Mouse (Mus musculus) heart, postnatal 10 days (tissue): ENCODE measurements around the gene Papln. TPM values are rescaled to one million over a fixed set of nuclear protein-coding genes. Genes with fewer than 3 reads are reported as not detected.
A peak's percentile ranks its signal among the peaks of the same experiment; 100 is the strongest.

Source experiments
- DNase-seq, 2 experiments: peaks; one replicate each; pipeline ENCODE4 v3.0.0; 2021
- intact Hi-C: fragments of 180-260 bp; cut with DNase I; formaldehyde crosslinking; loops from one replicate; pipeline ENCODE4 v1.15.1; 2025
- total RNA-seq, 2 experiments: library from RNA; stranded (reverse); gene quantifications; 2 replicates each; pipeline ENCODE4 v1.2.3; 2021

Papln gene
- total RNA-seq: 10 to 100 TPM; 28.6 to 28.8 TPM

DNA sequence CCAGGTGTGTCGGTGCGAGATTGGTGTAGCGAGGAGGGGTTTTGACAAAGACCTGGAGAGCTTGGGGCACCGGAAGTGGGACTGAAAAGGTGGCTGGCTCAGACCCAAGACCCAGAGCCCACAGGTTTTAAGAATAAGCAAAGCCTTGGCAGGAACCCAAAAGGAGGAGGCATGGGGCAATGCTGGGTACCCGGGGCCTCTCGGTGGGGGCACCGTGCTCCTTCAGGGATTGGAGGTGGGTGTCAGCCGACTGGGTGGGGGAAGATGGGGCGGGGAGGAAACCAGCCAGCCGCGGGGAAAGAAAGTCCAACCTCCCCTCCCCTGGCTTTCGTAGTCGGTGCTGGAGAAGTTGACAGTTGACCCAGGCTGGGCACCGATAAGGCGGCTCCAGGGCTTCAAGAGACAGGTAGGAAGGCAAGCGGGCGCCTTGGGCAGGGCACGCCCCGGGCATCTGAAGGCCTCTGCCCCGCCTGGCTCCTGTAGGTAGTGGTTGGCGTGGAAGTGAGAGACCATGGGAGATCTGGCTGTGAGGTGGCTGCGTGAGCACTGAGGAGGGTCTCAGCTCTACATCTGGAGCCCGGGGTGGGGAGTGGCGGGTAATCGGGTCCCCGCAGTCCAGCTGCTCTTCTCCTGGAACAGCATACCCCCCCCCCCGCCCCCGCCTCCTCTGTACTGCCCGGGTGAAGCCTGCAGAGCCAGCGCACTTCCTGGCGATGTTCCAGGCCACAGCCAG, at the start of gene Papln:
TSS of gene Papln (plus strand) at position 324 of the 733 bp plus-strand sequence.
- intact Hi-C loops: loop anchor here (2.0 kb wide), 1 partner anchor 27 kb away; no protein-coding TSS in a partner anchor
- peak; percentile 32 to 37 for DNase-seq

- DNase-seq: peak; percentile 69 to 79
- intact Hi-C loops: loop anchor here (1.0 to 10.0 kb wide), 4 partner anchors 58 to 349 kb away; partner anchors contain the start of genes Acot4 and Gm49366
Observed at GRCm38 (mm10) chr12:83713749-83714148, 49.7 kb upstream of the Papln start.

- DNase-seq: peak; percentile 25 to 32
- intact Hi-C loops: loop anchor here (10.0 kb wide), 1 partner anchor 318 kb away; the partner anchor contains the start of genes Acot4 and Gm49366
Observed at GRCm38 (mm10) chr12:83716416-83717184, 46.8 kb upstream of the Papln start.

DNA sequence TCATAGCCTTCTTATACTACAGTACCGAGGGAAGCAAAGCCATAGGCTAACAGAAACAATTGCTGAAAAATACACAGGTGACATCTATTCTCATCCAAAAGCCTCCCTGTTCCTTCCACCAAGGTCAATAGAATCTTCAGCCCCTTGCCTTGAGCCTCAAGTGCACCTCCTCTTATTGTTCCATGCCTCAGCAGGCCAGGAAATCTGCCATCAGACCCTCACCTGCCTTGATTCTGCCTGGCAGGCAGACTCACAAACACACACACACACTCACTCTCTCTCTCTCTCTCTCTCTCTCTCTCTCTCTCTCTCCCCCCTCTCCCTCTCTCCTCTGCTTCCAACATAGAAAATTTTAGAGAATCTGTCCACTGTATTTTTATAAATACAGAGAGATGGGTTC, 44.0 kb upstream of the Papln start:
- intact Hi-C loops: loop anchor here (10.0 kb wide), 1 partner anchor 315 kb away; the partner anchor contains the start of genes Acot4 and Gm49366
- DNase-seq: no peak

GRCm38 (mm10) chr12:83721281-83721680, 42.2 kb upstream of the Papln start:
- intact Hi-C loops: no loop called here

GRCm38 (mm10) chr12:83723037-83723436, 40.4 kb upstream of the Papln start:
- intact Hi-C loops: no loop called here
- no peak for DNase-seq

More at GRCm38 (mm10) chr12:83721281-83721680, 42.2 kb upstream of the Papln start:
- DNase-seq: no peak

GRCm38 (mm10) chr12:83726510-83727308, 36.7 kb upstream of the Papln start:
- no peak for DNase-seq
- intact Hi-C loops: no loop called here

GRCm38 (mm10) chr12:83732225-83732624, 31.2 kb upstream of the Papln start:
- intact Hi-C loops: no loop called here
- DNase-seq: no peak

DNA sequence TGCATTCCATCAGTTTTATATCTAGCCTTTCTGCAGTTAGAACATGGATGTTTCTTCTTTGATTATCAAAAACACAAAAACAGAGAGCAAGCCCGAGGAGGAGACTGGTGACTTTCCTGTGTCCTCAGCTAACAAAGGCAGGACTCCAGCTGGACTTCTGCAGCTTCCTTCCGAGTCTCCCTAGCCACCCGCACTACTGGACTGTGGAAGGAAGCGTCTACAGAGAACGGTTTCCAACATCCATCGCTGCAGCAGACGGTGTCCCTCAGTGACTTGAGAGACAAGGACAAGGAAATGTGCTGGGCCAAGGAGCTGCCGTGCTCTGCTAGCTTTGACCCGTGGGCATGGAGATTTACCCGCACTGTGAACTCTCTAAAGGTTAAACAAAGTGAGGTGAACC, 29.4 kb upstream of the Papln start:
- intact Hi-C loops: no loop called here
- DNase-seq: peak; percentile 28 to 30

GRCm38 (mm10) chr12:83736236-83736635, 27.2 kb upstream of the Papln start:
- peak in 1 of 2 experiments; percentile 20 for DNase-seq
- intact Hi-C loops: loop anchor here (2.0 kb wide), 1 partner anchor 27 kb away; the partner anchor contains the start of gene Papln

- intact Hi-C loops: no loop called here
Observed at GRCm38 (mm10) chr12:83738651-83739050, 24.8 kb upstream of the Papln start.

DNA sequence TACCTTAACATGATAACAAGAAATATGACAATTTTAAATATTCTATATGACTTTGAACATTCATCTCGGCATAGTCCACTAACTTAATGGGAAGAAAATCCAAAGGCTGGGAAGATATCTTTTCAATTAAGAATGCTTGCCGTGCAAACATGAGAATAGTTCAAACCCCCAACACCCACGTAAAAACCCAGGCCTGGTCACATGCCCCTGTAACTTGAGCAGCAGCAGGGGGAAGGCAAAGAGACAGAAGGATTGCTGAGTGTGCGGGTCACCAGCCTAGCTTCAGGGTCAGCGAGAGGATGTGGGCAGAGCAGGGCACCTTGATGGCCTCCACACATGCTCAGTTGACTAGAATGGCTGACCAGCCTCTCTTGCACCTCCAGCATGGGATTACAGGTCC, 21.7 kb upstream of the Papln start:
- DNase-seq: no peak
- intact Hi-C loops: no loop called here

More at GRCm38 (mm10) chr12:83738651-83739050, 24.8 kb upstream of the Papln start:
- DNase-seq: no peak

DNA sequence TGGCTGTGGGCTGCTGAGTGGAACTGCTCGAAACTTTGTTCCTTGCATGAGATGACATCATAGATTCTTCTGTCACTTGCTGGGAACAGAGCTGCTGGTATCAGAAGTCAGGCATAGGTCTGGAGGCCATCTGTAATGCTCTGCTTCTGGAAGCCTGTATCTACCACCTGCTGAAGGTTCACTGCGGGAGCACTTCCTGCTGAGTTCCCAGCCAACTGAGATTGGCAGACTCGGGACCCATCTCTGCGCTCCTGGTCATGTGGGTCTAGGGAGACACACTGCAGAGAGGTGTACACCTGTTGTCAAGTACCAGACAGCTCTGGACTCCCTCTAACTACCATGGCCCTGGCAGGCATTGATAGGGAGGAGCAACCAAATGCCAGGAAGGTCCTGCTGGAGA, 20.6 kb upstream of the Papln start:
- intact Hi-C loops: no loop called here
- no peak for DNase-seq

DNA sequence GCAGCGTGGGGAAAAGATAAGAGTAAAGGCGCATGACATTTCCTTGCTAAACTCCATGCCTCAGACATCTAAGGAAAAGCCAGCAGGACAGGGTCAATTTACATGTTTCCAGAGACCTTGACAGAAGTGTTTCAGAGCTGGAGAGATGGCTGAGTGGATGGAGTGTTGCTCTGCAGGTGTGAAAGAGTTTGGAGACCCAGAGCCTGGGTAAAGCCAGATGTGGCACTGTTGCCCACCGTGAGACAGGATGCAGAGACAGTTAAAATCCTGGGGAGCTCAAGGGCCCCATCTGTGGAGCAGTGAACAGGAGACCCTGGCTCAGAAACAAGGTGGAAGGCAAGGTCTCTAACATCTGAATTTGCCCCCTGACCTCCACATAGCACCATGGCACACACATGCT, 19.7 kb upstream of the Papln start:
- intact Hi-C loops: no loop called here

GRCm38 (mm10) chr12:83749186-83749585, 14.2 kb upstream of the Papln start:
- intact Hi-C loops: no loop called here
- no peak for DNase-seq

More for the DNA sequence above, 19.7 kb upstream of the Papln start:
- DNase-seq: no peak

- intact Hi-C loops: no loop called here
- peak in 1 of 2 experiments; percentile 41 for DNase-seq
Observed at GRCm38 (mm10) chr12:83752495-83752894, 10.9 kb upstream of the Papln start.

DNA sequence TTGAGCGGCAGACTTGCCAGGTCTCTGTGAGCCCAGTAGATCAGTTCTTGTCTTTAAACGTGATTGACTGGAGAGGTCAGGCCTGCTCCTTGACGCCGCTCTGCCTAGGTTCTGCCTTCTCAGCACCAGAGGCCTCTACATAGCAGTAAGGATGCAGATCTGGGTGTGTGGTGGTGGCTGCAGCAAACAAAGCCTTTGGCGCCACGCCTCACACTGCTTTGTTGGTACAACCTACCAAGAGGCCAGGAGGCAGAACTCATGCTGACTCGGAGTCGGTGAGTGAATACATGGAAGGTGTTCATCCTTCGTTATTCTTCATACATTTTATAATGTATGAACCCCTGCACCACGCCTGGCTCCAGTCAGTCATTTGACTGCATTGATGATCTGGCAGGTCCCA, 4.7 kb upstream of the Papln start:
- intact Hi-C loops: no loop called here
- no peak for DNase-seq

DNA sequence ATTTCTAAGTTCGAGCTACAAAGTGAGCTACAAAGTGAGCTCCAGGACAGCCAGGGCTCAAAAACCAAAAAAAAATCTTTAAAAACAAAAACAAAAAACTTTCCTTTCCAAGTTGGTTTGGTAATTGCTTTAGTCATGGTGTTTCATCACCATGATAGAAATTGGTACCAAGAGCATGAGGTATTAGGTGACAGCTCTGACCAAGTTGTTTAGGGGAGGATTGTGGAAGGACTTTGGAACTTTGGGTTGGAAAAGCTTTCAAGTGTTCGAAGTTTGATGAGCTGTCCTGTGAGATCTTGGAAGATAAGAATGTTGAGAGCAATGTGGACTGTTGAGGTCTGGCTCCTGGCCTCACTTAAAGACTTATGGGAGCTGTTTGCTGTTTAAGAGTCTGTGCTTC, 3.2 kb upstream of the Papln start:
- intact Hi-C loops: no loop called here
- DNase-seq: no peak

GRCm38 (mm10) chr12:83762706-83763105, 728 bp upstream of the Papln start:
- intact Hi-C loops: loop anchor here (2.0 kb wide), 1 partner anchor 26 kb away; no protein-coding TSS in a partner anchor
- DNase-seq: peak in 1 of 2 experiments; percentile 32

GRCm38 (mm10) chr12:83764044-83764365, 571 bp downstream of the Papln start:
- DNase-seq: no peak
- intact Hi-C loops: no loop called here

GRCm38 (mm10) chr12:83764519-83764918, 1.1 kb downstream of the Papln start:
- intact Hi-C loops: no loop called here
- no peak for DNase-seq
